Mouse (Mus musculus) thymus, adult 2 months (tissue): Measurements from ENCODE around the gene Scrn2. TPM values are rescaled to one million over a fixed set of nuclear protein-coding genes. Genes with fewer than 3 reads are reported as not detected.

ENCODE experiments used
- DNase-seq: peaks from one replicate; pipeline ENCODE4 v3.0.0; 2021
- H3K27ac ChIP-seq: fragments of 200-500 bp; 2 replicates; pipeline ENCODE4 v1.5.1; 2012; ENCODE audit warnings: low read length, control low read depth; ENCODE audit not compliant: control insufficient read depth, insufficient read depth
- H3K27me3 ChIP-seq: fragments of 200-500 bp; 2 replicates; pipeline ENCODE4 v1.6.1; 2012; ENCODE audit warnings: mild to moderate bottlenecking, low read length, moderate library complexity, mixed read lengths; ENCODE audit not compliant: control insufficient read depth, insufficient read depth
- H3K36me3 ChIP-seq: fragments of 200-500 bp; 2 replicates; pipeline ENCODE4 v1.6.1; 2012; ENCODE audit warnings: mild to moderate bottlenecking, low read length, moderate library complexity; ENCODE audit not compliant: control insufficient read depth, insufficient read depth
- H3K4me1 ChIP-seq: fragments of 200-500 bp; replicated peaks from 2 replicates; pipeline ENCODE4 v1.6.1; 2012; ENCODE audit warnings: low read length; ENCODE audit not compliant: control insufficient read depth, insufficient read depth
- H3K4me3 ChIP-seq: fragments of 200-500 bp; 2 replicates; pipeline ENCODE4 v1.5.1; 2012; ENCODE audit warnings: mild to moderate bottlenecking, low read length, control low read depth, moderate library complexity; ENCODE audit not compliant: control insufficient read depth, insufficient read depth
- CTCF ChIP-seq: fragments of 200-500 bp; IDR thresholded peaks from 2 replicates; pipeline ENCODE4 v1.5.1; 2012; ENCODE audit warnings: mild to moderate bottlenecking, control low read depth, low read length, moderate library complexity, borderline replicate concordance; ENCODE audit not compliant: control insufficient read depth, poor library complexity, insufficient read depth; ENCODE audit errors: extremely low read depth
- POLR2A ChIP-seq: fragments of 200-500 bp; IDR thresholded peaks from 2 replicates; pipeline ENCODE4 v1.6.1; 2012; ENCODE audit warnings: mild to moderate bottlenecking, low read length, control low read depth, moderate library complexity; ENCODE audit not compliant: control insufficient read depth, poor library complexity, insufficient read depth; ENCODE audit errors: extremely low read depth
- WGBS: fragments of 180-500 bp; shearing (Covaris S2); methylation state at CpG from one replicate; pipeline ENCODE4 v1.1.7; 2018; 5-methylcytosine and 5-hydroxymethylcytosine counted together
- polyA plus RNA-seq: library from polyadenylated mRNA; depleted of rRNA; stranded (reverse); fragments of >200 nt; gene quantifications from 2 replicates; pipeline ENCODE4 v1.2.3, GENCODE M21; 2012; rRNA removed

Gene Scrn2
- polyA plus RNA-seq, 1 experiment, result 20.5 TPM

- TF ChIP-seq CTCF (no peak), POLR2A (no peak)
- whole genome bisulfite sequencing, result 73% methylated on average over 4 of the region's 4 CpGs
- no peaks in the 10 kb centered on the region for H3K4me1 ChIP-seq
- peaks cover 3% of the 10 kb centered on the region; the same call in 1 of the 2 replicates for H3K27me3 ChIP-seq
- no peak overlapping the region for H3K27ac ChIP-seq
- H3K4me3 ChIP-seq, result no peak overlapping the region
- no peak for DNase-seq
- H3K36me3 ChIP-seq, result no peaks in the 10 kb centered on the region
Observed at GRCm38 (mm10) chr11:97078751-97079150, 49.0 kb downstream of the Scrn2 start.

GRCm38 (mm10) chr11:97080291-97080690 lies 50.6 kb downstream of the Scrn2 start:
- Histone ChIP-seq H3K27ac (no peak overlapping the region), H3K27me3 (peaks cover 3% of the 10 kb centered on the region; the same call in 1 of the 2 replicates), H3K36me3 (no peaks in the 10 kb centered on the region), H3K4me1 (no peaks in the 10 kb centered on the region), H3K4me3 (no peak overlapping the region)
- TF ChIP-seq POLR2A (no peak), CTCF (no peak)
- no peak for DNase-seq
- 75% methylated on average over 9 of the region's 9 CpGs for WGBS

GRCm38 (mm10) chr11:97082977-97083376 lies 53.2 kb downstream of the Scrn2 start:
- TF ChIP-seq POLR2A, result no peak
- no peak for TF ChIP-seq CTCF
- Histone ChIP-seq H3K27ac (no peak overlapping the region), H3K4me3 (no peak overlapping the region), H3K27me3 (peaks cover 3% of the 10 kb centered on the region; the same call in 1 of the 2 replicates), H3K4me1 (no peaks in the 10 kb centered on the region), H3K36me3 (no peaks in the 10 kb centered on the region)
- 35% methylated on average over 11 of the region's 11 CpGs for WGBS
- DNase-seq, result peak; percentile 20

Other genes starting within 250 kb of the Scrn2 start
- 52.3 and 61.2 TPM in 2 replicates for gene Cbx1, start 240.8 kb upstream of the Scrn2 start, polyA plus RNA-seq
- gene Nfe2l1, start 200.0 kb upstream of the Scrn2 start, polyA plus RNA-seq, result 136 and 170 TPM in 2 replicates
- 24.5 and 25.3 TPM in 2 replicates for gene Copz2, start 180.1 kb upstream of the Scrn2 start, polyA plus RNA-seq
- gene Cdk5rap3, start 113.4 kb upstream of the Scrn2 start, polyA plus RNA-seq, result 94.2 and 95.5 TPM in 2 replicates
- gene Prr15l, start 101.8 kb upstream of the Scrn2 start, polyA plus RNA-seq, result 0.98 and 1.3 TPM in 2 replicates
- gene Pnpo, start 86.0 kb upstream of the Scrn2 start, polyA plus RNA-seq, result 22.5 and 25.7 TPM in 2 replicates
- 46.6 and 63.0 TPM in 2 replicates for gene Sp2, start 47.0 kb upstream of the Scrn2 start, polyA plus RNA-seq
- gene Sp6, start 16.5 kb upstream of the Scrn2 start, polyA plus RNA-seq, result 5.6 TPM in 2 replicates
- gene Lrrc46, start 11.5 kb downstream of the Scrn2 start, polyA plus RNA-seq, result 0.46 and 0.58 TPM in 2 replicates
- 90.1 and 95.4 TPM in 2 replicates for gene Mrpl10, start 11.6 kb downstream of the Scrn2 start, polyA plus RNA-seq
- 36.7 and 37.7 TPM in 2 replicates for gene Osbpl7, start 20.7 kb downstream of the Scrn2 start, polyA plus RNA-seq
- 4.0 TPM in 2 replicates for gene Tbx21, start 85.4 kb downstream of the Scrn2 start, polyA plus RNA-seq
- gene Tbkbp1, start 121.6 kb downstream of the Scrn2 start, polyA plus RNA-seq, result 7.3 and 8.8 TPM in 2 replicates
- 60.8 and 64.1 TPM in 2 replicates for gene Kpnb1, start 157.9 kb downstream of the Scrn2 start, polyA plus RNA-seq